Mouse (Mus musculus) frontal cortex, postnatal 36 days (tissue): Measurements from ENCODE around the gene Mphosph9.
"Not testable (repeated sequence)": the region's sequence is repeated elsewhere in the genome, so short reads cannot be mapped to it uniquely, and the experiment has no call there.

Experiments used
- DNase-seq, 2 experiments: peaks; one replicate each; pipeline ENCODE4 v3.0.0; 2022; ENCODE audit warnings: low spot score in 2 of 2

The Mphosph9 gene

GRCm38 (mm10) chr5:124342897-124343296 lies 15.1 kb upstream of the Mphosph9 start:
- DNase-seq: no peak

DNA sequence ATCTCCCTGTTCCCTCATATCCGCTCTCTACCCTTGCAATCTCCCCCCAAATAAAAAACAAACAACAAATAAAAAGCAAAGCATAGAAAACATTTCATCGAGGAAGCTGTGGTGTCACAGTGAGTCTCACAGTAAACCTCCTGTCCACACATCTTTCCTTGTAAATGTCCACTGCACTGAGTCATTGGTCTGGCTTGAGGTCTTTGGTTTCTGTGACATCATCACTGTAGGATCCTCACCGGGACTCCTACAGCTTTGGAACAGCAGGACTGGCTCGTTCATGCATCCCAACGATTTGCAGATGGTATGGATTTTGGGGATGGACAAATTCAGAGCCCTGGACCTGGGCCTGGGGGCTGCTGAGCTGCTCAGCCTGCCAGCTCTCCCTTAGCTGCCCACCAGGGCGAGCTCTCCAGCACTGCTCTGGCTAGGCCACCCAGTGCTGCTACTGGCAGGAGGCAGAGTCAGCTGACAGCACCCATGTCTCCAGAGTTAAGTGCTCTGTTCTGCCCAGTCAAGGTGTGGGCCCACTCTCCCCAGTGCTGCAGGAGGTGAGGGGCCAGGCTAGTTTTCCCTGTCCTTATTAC lies 14.1 kb upstream of the Mphosph9 start:
- DNase-seq: not testable (repeated sequence)

GRCm38 (mm10) chr5:124338791-124339190 lies 11.0 kb upstream of the Mphosph9 start:
- no peak for DNase-seq

GRCm38 (mm10) chr5:124337909-124338308 lies 10.1 kb upstream of the Mphosph9 start:
- peak; percentile 58 to 74 for DNase-seq

GRCm38 (mm10) chr5:124337103-124337502 lies 9.3 kb upstream of the Mphosph9 start:
- DNase-seq: no peak

DNA sequence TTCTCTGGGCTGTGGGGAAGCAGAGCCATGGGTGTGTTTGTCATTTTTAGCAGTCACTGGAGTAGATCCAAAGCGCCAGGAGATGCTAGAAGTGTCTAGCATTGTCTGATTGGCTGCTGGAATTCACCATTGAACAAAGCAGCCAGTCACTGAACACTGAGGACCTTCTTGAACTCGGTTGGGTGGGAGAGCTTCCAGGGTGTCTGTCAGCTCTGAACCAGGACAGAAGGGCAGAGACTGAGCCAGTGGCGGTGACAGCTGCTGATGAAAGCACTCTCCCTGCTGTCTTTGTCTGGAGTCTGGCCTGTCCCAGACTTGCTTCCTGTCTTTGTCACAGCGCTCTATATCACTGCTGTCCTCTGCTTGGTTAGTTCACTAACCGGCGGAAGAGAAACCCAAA lies 6.6 kb upstream of the Mphosph9 start:
- DNase-seq: peak; percentile 39 to 59

DNA sequence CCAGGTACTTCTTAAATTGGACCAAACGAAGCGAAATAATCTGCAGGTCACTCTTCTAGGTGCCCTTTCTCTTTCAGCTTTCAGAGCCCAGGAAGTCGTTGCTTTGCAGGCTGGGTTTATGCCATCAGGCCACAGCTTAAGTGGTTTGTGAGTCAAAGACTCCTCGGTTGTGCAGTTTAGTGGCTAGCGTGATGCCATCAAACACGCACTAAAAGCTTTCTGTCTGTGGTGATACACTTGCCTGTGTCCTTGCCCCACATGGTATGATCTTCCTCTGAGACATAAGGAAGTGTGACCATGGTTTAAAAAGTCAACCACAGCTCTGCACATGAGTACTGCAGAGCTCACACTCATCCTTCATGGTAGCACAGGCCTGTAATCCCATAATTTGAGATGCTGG lies 2.3 kb upstream of the Mphosph9 start:
- DNase-seq: no peak

DNA sequence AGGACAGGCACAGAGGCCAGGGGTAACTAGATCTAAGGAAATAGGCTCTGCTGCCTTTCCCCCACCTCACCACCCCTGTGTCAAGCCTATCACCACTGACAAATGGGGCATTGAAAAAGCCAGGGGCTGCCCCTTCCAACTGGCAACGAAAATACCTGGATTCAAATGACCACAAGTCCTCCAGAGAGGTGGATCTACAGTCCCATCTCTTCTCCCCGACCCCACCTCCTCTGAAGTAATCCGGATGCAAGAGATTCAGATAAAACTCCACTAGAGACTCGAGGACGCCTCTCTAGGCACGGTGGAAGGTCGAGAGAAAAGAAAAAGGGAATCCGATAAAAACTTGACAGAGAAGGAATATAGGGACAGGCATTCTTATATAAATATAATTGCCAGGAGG lies 943 bp downstream of the Mphosph9 start:
- DNase-seq: no peak

DNA sequence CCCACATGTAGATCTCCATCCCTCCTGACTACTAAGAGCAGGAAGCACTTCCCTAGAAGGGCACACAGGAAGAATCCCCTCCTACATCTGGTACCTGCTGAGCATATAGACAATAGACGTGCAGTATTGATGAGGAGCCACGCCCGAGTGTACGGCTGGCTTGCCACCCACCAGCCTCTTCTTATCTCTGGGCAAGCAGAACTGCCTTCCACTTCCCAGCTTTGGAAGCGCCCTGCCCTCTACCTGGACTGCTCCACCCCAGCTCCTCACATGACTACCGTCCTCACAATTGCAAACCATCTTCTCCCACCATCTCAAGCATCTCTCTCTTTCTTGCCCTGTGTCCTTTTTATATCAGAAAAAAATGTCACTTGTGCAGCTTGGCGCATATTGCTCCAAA lies 10.1 kb downstream of the Mphosph9 start:
- DNase-seq: no peak

- no peak for DNase-seq
Observed at GRCm38 (mm10) chr5:124315941-124316340, 11.8 kb downstream of the Mphosph9 start.

- DNase-seq: no peak
Observed at GRCm38 (mm10) chr5:124315498-124315897, 12.3 kb downstream of the Mphosph9 start.

DNA sequence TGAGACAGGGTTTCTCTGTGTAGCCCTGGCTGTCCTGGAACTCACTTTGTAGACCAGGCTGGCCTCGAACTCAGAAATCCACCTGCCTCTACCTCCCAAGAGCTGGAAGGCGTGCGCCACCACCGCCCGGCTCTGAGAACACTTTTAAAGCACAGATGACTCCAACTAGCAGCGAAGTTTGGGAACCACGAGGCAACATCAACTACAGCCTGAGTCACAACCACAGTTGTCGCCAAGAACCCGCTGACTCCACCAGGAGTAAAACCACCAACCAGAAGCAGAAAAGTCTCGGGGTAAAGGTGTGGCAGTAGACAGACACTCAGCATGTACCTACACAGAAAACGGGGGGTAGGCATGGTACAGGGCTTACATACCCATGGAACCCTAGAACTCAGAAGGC lies 17.7 kb downstream of the Mphosph9 start:
- DNase-seq: no peak

DNA sequence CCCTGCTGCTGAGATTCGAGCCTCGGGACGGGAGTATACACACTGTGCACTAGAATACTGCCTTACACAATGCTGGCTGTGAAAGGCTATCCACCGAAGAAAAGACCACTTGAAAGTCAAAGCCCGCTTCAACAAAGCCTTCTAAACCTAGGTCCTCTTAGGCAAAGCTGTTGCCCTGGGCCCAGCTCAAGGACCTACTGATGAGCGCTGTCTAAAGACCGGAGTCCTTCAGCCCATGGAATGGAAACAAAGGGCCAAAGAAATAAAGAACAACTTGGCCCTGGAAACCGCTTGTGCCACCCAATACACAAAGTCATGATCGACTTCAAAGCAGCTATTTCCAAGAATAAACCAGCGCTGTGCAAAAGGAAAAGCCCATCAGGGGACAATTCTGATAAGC lies 18.6 kb downstream of the Mphosph9 start:
- DNase-seq: no peak

DNA sequence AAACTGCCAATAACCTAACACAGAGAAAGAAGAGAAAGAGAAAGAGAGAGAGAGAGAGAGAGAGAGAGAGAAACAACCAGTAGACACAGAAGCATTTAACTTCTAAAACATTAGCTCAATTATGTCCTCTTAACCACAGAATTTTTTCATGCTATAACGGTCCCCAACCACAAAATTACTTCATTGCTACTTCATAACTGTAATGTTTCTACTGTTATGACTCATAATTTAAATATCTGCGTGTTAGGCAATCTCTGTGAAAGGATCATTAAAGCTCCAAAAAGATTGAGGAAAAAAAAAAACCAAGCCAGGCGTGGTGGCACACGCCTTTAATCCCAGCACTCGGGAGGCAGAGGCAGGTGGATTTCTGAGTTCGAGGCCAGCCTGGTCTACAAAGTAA lies 24.9 kb downstream of the Mphosph9 start:
- DNase-seq: not testable (repeated sequence)

DNA sequence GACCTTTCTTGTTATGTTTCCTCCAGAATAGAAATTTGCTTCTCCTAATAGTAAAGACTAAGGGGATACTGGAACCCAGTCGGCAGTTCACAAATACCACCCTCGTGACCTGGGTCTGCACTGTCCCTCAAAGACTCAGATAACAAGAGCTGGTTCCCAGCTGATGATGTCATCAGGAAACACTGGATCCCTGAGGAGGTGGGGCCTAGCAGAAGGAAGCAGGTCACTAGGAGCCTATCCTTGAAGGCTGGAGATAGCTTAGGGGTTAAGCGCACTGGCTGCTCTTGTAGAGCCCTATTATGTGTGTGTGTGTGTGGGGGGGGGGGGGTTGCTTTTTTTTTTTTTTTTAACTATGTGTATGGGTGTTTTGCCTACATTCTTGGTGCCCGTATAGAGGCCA lies 27.6 kb downstream of the Mphosph9 start:
- no peak for DNase-seq

DNA sequence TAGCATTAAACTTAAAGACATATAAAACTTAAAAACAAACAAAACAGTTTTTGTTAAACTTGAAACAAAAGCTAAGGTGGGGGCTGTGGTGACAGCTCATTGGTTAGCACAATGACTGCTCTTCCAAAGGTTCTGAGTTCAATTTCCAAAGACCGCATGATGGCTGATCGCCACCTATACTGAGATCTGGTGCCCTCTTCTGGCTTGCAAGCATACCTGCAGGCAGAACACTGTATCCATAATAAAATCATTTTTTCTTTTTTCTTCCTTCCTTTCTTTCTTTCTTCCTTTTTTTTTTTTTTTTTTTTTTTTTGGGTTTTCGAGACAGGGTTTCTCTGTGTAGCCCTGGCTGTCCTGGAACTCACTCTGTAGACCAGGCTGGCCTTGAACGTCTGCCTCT lies 28.5 kb downstream of the Mphosph9 start:
- DNase-seq: not testable (repeated sequence)

DNA sequence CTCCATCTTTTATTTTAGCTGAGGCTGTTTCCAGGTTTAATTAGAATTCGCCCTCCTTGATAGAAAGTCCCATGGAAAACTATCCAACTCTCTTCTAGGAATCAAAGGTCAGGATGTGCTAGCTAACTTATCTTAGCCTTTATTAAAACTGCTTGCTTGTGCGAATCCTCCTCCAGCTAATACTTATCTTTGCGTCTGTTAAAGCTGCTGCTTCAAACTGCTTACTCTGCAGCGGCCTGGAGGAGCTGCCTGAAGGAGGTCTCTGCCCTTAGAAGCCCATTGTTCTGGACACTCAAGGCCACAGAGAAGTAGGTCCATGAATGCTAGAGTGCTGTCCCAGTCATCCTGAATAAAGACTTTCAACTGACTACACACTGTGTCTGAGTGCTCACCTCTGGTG lies 31.3 kb downstream of the Mphosph9 start:
- no peak for DNase-seq

DNA sequence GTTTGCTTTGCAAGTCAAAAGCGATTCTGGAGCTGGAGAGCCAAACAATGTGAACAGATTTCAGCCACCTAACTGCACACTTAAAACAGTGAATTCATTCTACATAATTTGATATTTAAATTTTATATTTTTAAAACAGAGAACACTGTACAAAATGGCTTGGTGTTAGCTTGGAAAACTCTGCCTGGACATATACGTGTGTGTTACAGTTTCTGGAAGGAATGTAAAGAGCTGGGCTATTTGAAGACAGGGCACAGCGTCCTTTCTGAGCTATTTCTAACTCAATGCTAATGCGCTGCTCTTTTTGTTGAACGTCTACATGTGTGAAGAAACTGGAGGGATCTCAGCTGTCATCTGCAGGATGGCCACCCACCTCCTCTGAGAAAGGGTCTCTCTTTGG lies 33.8 kb downstream of the Mphosph9 start:
- DNase-seq: peak in 1 of 2 experiments; percentile 30

GRCm38 (mm10) chr5:124290216-124290615 lies 37.6 kb downstream of the Mphosph9 start:
- DNase-seq: peak in 1 of 2 experiments; percentile 39

DNA sequence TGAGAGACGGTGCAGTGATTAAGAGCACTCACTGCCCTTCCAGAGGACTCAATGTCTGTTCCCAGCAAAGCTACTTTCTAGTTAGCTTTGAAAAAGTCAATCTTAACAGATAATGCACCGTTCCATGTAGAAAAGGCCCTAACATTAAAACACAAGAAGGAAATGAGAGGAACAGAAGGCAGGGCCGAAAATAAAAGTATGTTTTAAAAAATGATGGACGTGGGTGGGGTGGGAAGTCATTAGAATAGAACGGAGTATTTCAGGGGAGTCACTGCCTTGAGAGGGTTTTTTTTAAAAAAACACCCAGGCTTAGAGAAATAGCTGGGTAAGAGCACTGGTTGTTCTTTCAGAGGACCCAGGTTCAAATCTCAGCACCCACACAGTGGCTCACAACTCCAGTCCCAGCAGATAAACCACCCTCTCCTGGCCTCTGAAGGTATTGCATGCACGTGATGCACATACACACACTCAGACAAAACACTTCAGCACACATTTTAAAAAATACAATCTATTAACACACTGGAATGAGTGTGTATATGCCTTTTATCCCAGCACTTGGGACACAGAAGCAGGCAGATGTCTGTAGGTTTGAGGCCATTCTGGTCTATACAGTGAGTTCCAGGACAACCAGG lies 40.0 kb downstream of the Mphosph9 start:
- DNase-seq: peak; percentile 30 to 61

DNA sequence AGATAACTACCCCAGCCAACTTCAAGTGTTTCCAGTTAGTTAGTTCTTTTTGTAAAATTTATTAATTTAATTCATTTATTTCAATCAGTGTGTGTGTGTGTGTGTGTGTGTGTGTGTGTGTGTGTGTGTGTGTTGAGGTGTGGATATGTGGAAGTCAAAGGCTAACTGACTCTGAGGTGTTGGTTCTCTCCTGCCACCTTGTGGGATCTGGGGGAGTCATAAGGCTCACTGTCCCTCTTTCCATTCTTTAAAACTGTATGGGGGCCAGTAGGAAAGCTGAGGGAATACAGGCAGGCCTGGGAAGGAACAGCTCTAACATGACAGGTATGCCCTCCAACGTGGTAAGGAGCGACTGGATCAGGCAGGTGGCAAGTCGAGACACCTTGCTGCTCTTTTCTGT lies 43.4 kb downstream of the Mphosph9 start:
- no peak for DNase-seq

GRCm38 (mm10) chr5:124282854-124283253 lies 44.9 kb downstream of the Mphosph9 start:
- DNase-seq: no peak

DNA sequence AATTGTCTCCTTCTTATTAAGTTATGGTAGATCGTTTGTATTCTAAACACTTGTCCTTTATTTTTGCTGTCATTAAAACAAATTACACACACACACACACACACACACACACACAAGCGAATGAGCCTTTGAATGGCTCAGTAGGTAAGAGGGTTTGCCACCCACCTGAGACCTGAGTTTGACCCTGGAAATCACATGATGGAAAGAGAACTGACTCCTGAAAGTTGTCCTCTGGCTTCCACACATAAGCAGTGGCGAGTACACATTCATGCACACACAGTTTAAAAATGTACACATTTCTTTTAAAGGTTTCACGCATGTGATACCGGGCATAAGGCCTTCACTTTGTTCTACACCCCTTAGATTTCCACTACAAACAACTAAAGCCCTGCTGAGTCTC lies 57.5 kb downstream of the Mphosph9 start:
- DNase-seq: no peak

GRCm38 (mm10) chr5:124269661-124270060 lies 58.1 kb downstream of the Mphosph9 start:
- no peak for DNase-seq
